Mouse (Mus musculus) MEL-GATA-1-ER (cell line): ENCODE measurements around the gene Ccdc69.
"Not testable (repeated sequence)": the region's sequence is repeated elsewhere in the genome, so short reads cannot be mapped to it uniquely, and the experiment has no call there.

Experiments
- DNase-seq: peaks from one replicate; pipeline ENCODE4 v3.0.0-alpha.2; 2012; ENCODE audit warnings: low read depth; ENCODE audit errors: extremely low read depth

Gene Ccdc69

GRCm38 (mm10) chr11:55096731-55097462 lies 19.0 kb upstream of the Ccdc69 start:
- DNase-seq: no peak

GRCm38 (mm10) chr11:55096296-55096695 lies 18.4 kb upstream of the Ccdc69 start:
- DNase-seq: not testable (repeated sequence)

GRCm38 (mm10) chr11:55093096-55093495 lies 15.2 kb upstream of the Ccdc69 start:
- no peak for DNase-seq

- no peak for DNase-seq
These were observed 12.0 kb upstream of the Ccdc69 start for GRCm38 (mm10) chr11:55089892-55090291.

- no peak for DNase-seq
These were observed 9.1 kb upstream of the Ccdc69 start for GRCm38 (mm10) chr11:55087006-55087405.

- DNase-seq: no peak
These were observed 7.5 kb upstream of the Ccdc69 start for GRCm38 (mm10) chr11:55085396-55085795.

- no peak for DNase-seq
These were observed 6.7 kb upstream of the Ccdc69 start for GRCm38 (mm10) chr11:55084629-55085028.

GRCm38 (mm10) chr11:55081206-55081605 lies 3.3 kb upstream of the Ccdc69 start:
- no peak for DNase-seq

GRCm38 (mm10) chr11:55079180-55079579 lies 1.2 kb upstream of the Ccdc69 start:
- no peak for DNase-seq

- no peak for DNase-seq
These were observed 571 bp upstream of the Ccdc69 start for GRCm38 (mm10) chr11:55078502-55078901.

GRCm38 (mm10) chr11:55076234-55076633 lies 1.7 kb downstream of the Ccdc69 start:
- no peak for DNase-seq

- DNase-seq: no peak
These were observed 2.3 kb downstream of the Ccdc69 start for GRCm38 (mm10) chr11:55075602-55076001.

- DNase-seq: no peak
These were observed 4.7 kb downstream of the Ccdc69 start for GRCm38 (mm10) chr11:55073191-55073590.

- no peak for DNase-seq
These were observed 5.5 kb downstream of the Ccdc69 start for GRCm38 (mm10) chr11:55072467-55072866.

GRCm38 (mm10) chr11:55071344-55071743 lies 6.6 kb downstream of the Ccdc69 start:
- no peak for DNase-seq

GRCm38 (mm10) chr11:55069023-55069422 lies 8.9 kb downstream of the Ccdc69 start:
- DNase-seq: no peak

GRCm38 (mm10) chr11:55066921-55067320 lies 11.0 kb downstream of the Ccdc69 start:
- no peak for DNase-seq

- no peak for DNase-seq
These were observed 15.1 kb downstream of the Ccdc69 start for GRCm38 (mm10) chr11:55062856-55063255.

GRCm38 (mm10) chr11:55060802-55061201 lies 17.1 kb downstream of the Ccdc69 start:
- DNase-seq: no peak

- DNase-seq: no peak
These were observed 20.4 kb downstream of the Ccdc69 start for GRCm38 (mm10) chr11:55057511-55057910.

GRCm38 (mm10) chr11:55050837-55051510 lies 27.0 kb downstream of the Ccdc69 start:
- no peak for DNase-seq

- DNase-seq: no peak
These were observed 31.3 kb downstream of the Ccdc69 start for GRCm38 (mm10) chr11:55046600-55046999.

GRCm38 (mm10) chr11:55041348-55041747 lies 36.6 kb downstream of the Ccdc69 start:
- no peak for DNase-seq
